Mouse (Mus musculus) limb, embryonic 10.5 days (tissue): Measurements from ENCODE around the gene Klhl9. TPM values are rescaled to one million over a fixed set of nuclear protein-coding genes. Genes with fewer than 3 reads are reported as not detected.
A peak's percentile ranks its signal among the peaks of the same experiment; 100 is the strongest.

Source experiments
- DNase-seq: peaks from one replicate; pipeline ENCODE4 v3.0.0-alpha.2; 2017; ENCODE audit warnings: low spot score
- H3K27ac ChIP-seq: fragments of 300-500 bp; sonication (generic); 2 replicates; pipeline ENCODE4 v1.5.1; 2016; ENCODE audit warnings: mild to moderate bottlenecking
- H3K27me3 ChIP-seq: fragments of 300-500 bp; sonication (generic); 2 replicates; pipeline ENCODE4 v1.6.1; 2016; ENCODE audit warnings: low read depth, mild to moderate bottlenecking; ENCODE audit not compliant: poor library complexity, severe bottlenecking
- H3K36me3 ChIP-seq: fragments of 300-500 bp; sonication (generic); 2 replicates; pipeline ENCODE4 v1.6.1; 2016; ENCODE audit warnings: mild to moderate bottlenecking, moderate library complexity
- H3K4me1 ChIP-seq: fragments of 300-500 bp; sonication (generic); 2 replicates; pipeline ENCODE4 v1.6.1; 2016
- H3K4me3 ChIP-seq: fragments of 300-500 bp; sonication (generic); 2 replicates; pipeline ENCODE4 v1.5.1; 2016; ENCODE audit warnings: mild to moderate bottlenecking, moderate library complexity
- H3K9me3 ChIP-seq: fragments of 300-500 bp; sonication (generic); replicated peaks from 2 replicates; pipeline ENCODE4 v1.6.1; 2016; ENCODE audit warnings: mild to moderate bottlenecking
- WGBS: fragments of 180-500 bp; shearing (Covaris S2); methylation state at CpG from one replicate; pipeline ENCODE4 v1.1.7; 2016; 5-methylcytosine and 5-hydroxymethylcytosine counted together
- polyA plus RNA-seq: library from polyadenylated mRNA; unstranded; fragments of >200 nt; fragmentation: Nextera tagmentation; extraction: Ambion mirVana; gene quantifications from 2 replicates; pipeline ENCODE4 v1.2.1, GENCODE M21; 2016

The Klhl9 gene
- polyA plus RNA-seq, 1 experiment from 2014 or later: 106 TPM

DNA sequence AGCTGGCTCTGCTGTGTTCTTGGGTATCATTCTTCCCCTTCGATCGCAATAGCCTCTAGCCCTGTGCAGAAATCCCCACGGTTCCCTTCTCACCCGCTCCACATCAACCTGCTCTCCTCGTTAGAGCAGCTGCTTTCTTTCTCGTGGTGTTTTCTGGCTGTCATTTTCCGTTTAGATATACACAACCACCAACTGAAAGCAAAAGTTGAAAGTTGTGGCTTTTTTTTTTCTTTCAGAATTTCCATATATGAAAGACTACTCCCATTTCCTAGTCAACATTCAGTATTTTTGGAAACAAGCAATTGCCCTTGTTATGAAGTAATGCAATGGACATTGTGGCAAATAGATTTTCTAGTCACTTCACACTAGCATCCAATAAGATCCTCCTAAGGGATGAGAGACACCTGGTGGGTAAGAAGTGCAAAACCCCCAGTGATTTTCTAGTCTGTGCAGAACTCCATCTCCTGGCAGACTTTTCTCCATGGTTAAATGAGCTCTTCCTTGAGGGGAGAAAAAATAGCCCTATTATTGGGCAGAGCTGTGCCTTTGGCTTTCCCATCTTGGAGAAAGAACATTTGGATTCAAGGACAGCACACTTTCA is 20.6 kb upstream of the Klhl9 start:
- no peaks in the 10 kb centered on the region for H3K9me3 ChIP-seq
- DNase-seq: no peak
- no peak overlapping the region for H3K27ac ChIP-seq
- peaks cover 22% of the 10 kb centered on the region for H3K4me1 ChIP-seq
- no peaks in the 10 kb centered on the region for H3K27me3 ChIP-seq
- WGBS: 87% methylated on average over 7 of the region's 7 CpGs
- no peaks in the 10 kb centered on the region for H3K36me3 ChIP-seq
- no peak overlapping the region for H3K4me3 ChIP-seq

DNA sequence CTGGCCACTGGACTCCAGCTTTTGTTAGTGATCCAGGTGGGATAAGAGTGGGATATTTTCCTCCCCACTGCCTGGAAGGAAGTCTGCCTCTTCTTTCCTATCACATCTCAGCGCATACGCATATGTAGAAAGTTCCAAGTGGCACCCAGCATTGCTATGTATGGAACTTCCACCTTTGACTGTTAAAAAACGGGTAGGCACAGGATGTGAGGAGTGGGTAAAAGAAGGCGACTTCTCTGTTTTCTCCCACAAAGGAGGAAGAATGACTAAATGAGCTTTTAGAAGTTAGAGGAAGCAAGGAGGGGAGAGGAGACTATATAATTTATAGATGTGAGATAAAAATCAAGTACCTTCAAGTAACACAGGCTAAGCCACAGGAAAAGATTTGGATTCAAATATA is 19.2 kb upstream of the Klhl9 start:
- H3K9me3 ChIP-seq: no peaks in the 10 kb centered on the region
- WGBS: 90% methylated on average over 4 of the region's 4 CpGs
- DNase-seq: no peak
- peaks cover 15% of the 10 kb centered on the region for H3K4me1 ChIP-seq
- H3K27ac ChIP-seq: no peak overlapping the region
- no peaks in the 10 kb centered on the region for H3K36me3 ChIP-seq
- no peaks in the 10 kb centered on the region for H3K27me3 ChIP-seq
- no peak overlapping the region for H3K4me3 ChIP-seq

DNA sequence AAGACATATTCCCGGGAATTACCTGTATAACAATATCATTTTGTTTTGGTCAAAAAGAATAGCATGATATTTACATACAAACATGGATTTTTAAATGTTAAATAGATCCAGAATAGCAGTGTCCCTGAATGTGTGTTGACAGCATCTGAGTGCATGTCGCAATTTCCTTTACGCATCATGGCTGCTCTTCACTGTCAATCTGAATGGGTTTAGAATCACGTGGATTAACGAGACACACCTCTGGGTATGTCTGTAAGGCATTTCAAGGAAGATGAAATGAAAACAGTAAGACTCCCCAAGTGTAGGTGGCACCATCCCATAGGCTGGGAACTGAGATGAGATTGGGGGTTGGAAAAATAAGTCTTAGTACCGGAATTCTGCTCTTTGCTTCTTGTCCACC is 16.8 kb upstream of the Klhl9 start:
- Histone ChIP-seq H3K27me3 (no peaks in the 10 kb centered on the region), H3K27ac (no peak overlapping the region), H3K36me3 (no peaks in the 10 kb centered on the region), H3K4me3 (no peak overlapping the region), H3K9me3 (no peaks in the 10 kb centered on the region), H3K4me1 (0 out of 2 replicates have a peak, but pooled peaks cover 3% of the 10 kb centered on the region)
- WGBS: 93% methylated on average over 6 of the region's 6 CpGs
- no peak for DNase-seq

DNA sequence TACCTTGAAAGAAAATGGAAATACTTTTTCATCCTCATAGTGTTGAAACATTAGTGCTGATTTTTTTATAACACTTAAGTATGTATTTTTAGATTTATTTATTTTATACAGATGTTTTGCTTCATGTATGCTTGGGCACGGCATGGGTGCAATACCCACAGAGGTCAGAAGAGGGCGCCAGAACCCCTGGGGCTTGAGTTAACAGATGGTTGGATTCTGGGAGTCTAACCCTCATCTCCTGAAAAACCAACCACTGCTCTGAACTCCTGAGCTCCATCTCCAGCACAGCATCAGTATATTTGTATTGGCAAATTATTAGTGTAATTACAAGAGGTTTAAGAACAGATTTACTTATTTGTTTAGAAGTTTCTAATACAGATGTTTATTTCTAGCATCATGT is 16.2 kb upstream of the Klhl9 start:
- peak; percentile 88 for DNase-seq
- WGBS: 1% methylated on average over 2 of the region's 2 CpGs

DNA sequence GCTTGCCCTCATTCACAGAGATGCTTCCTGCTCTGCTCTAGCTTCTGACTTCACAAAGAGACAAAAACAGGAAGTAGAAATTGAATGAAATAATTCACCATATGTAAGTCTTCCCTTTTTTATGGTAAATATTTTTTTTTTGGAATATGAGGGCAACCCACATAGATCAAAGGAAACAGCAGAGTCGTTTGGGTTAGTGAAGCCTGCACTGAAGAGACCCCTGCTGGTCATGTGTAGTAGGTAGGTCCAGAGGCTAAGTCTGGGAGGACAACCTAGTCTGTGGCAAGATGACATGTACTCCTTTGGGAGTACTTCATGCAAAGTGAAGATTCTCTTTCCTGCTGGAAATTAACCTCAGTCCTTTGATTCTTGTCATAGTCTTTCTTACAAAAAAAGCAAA is 5.1 kb upstream of the Klhl9 start:
- Histone ChIP-seq H3K27me3 (no peaks in the 10 kb centered on the region), H3K4me1 (no peaks in the 10 kb centered on the region), H3K9me3 (no peaks in the 10 kb centered on the region), H3K27ac (no peak overlapping the region), H3K36me3 (no peaks in the 10 kb centered on the region), H3K4me3 (no peak overlapping the region)
- DNase-seq: no peak
- 0% methylated on average over 1 of the region's 1 CpGs for WGBS

More for the DNA sequence above, 16.2 kb upstream of the Klhl9 start:
- H3K27me3 ChIP-seq: no peaks in the 10 kb centered on the region
- no peak overlapping the region for H3K27ac ChIP-seq
- H3K4me1 ChIP-seq: 0 out of 2 replicates have a peak, but pooled peaks cover 3% of the 10 kb centered on the region
- no peaks in the 10 kb centered on the region for H3K9me3 ChIP-seq
- no peaks in the 10 kb centered on the region for H3K36me3 ChIP-seq
- H3K4me3 ChIP-seq: no peak overlapping the region

GRCm38 (mm10) chr4:88726727-88727126 is 4.5 kb upstream of the Klhl9 start:
- Histone ChIP-seq H3K9me3 (no peaks in the 10 kb centered on the region), H3K4me3 (no peak overlapping the region), H3K27me3 (no peaks in the 10 kb centered on the region), H3K27ac (no peak overlapping the region), H3K36me3 (no peaks in the 10 kb centered on the region), H3K4me1 (no peaks in the 10 kb centered on the region)
- DNase-seq: no peak
- WGBS: 92% methylated on average over 6 of the region's 6 CpGs

DNA sequence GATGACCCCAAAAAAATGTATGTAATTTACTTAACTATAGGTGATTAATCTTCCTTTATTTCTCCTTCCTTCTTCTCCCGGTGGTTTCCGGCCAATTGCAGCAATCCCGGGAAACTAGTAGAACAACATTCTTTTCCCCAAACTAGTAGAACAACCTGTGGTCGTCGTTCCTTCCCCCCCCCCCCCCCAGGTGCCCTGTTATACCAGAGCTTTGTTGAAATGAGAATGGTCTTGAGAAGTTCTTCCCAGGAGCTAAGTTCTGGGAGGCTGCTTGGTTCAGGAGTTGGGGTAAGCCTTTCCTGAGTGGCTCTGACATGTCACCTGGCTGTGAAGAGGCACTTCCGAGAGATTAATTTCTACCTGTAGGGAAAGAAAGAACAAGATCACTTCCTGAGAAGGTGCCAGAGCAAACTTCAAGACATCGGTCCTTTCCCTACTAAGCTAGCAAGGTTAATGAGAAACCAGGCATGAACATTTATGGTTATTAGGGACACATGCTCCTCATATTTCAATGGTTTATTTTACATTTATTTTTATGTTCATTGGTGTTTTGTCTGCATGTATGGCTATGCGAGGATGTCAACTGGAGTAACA is 1.3 kb upstream of the Klhl9 start:
- Histone ChIP-seq H3K4me1 (peaks cover 29% of the 10 kb centered on the region), H3K27me3 (no peaks in the 10 kb centered on the region), H3K9me3 (no peaks in the 10 kb centered on the region), H3K4me3 (no peak overlapping the region), H3K27ac (no peak overlapping the region), H3K36me3 (peaks cover 23% of the 10 kb centered on the region)
- no peak for DNase-seq
- WGBS: 58% methylated on average over 8 of the region's 8 CpGs

GRCm38 (mm10) chr4:88718715-88719114 is 3.5 kb downstream of the Klhl9 start:
- no peak for DNase-seq
- H3K36me3 ChIP-seq: peaks cover 72% of the 10 kb centered on the region
- no peak overlapping the region for H3K27ac ChIP-seq
- no peaks in the 10 kb centered on the region for H3K9me3 ChIP-seq
- H3K4me3 ChIP-seq: peak overlapping the region; percentile 75
- no peaks in the 10 kb centered on the region for H3K27me3 ChIP-seq
- peaks cover 33% of the 10 kb centered on the region for H3K4me1 ChIP-seq
- WGBS: 70% methylated on average over 1 of the region's 1 CpGs

DNA sequence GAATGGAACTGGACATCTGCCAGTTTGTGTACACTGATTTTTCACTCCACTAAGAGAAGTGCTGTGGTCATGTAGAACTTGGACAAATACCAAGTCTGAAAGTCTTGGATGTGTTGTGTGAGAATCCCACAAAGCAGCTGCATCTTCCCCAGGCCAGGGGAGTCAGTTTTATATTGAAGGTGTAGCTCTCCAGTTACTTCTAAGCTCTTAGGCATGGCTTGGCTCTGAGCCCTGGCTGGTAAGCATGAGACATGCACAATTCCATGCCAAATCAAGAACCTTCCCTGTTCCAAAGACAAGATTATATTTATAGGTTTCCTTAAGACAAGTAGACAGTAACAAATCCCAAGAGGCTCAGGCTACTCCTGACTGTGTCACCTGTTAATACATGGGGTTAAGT is 7.2 kb downstream of the Klhl9 start:
- H3K9me3 ChIP-seq: no peaks in the 10 kb centered on the region
- DNase-seq: no peak
- peaks cover 18% of the 10 kb centered on the region for H3K4me1 ChIP-seq
- H3K27ac ChIP-seq: no peak overlapping the region
- no peaks in the 10 kb centered on the region for H3K27me3 ChIP-seq
- H3K4me3 ChIP-seq: no peak overlapping the region
- peaks cover 70% of the 10 kb centered on the region for H3K36me3 ChIP-seq

GRCm38 (mm10) chr4:88714281-88714680 is 8.0 kb downstream of the Klhl9 start:
- H3K4me1 ChIP-seq: peaks cover 10% of the 10 kb centered on the region; the same call in 1 of the 2 replicates
- H3K27me3 ChIP-seq: no peaks in the 10 kb centered on the region
- no peak for DNase-seq
- H3K9me3 ChIP-seq: no peaks in the 10 kb centered on the region
- H3K36me3 ChIP-seq: peaks cover 63% of the 10 kb centered on the region
- 97% methylated on average over 1 of the region's 1 CpGs for WGBS
- H3K4me3 ChIP-seq: no peak overlapping the region
- no peak overlapping the region for H3K27ac ChIP-seq

GRCm38 (mm10) chr4:88707128-88707826 is 15.0 kb downstream of the Klhl9 start:
- Histone ChIP-seq H3K4me1 (no peaks in the 10 kb centered on the region), H3K27me3 (no peaks in the 10 kb centered on the region), H3K27ac (no peak overlapping the region), H3K9me3 (no peaks in the 10 kb centered on the region), H3K36me3 (0 out of 2 replicates have a peak, but pooled peaks cover 5% of the 10 kb centered on the region), H3K4me3 (no peak overlapping the region)
- WGBS: 86% methylated on average over 1 of the region's 1 CpGs
- DNase-seq: no peak

- DNase-seq: no peak
- Histone ChIP-seq H3K9me3 (no peaks in the 10 kb centered on the region), H3K4me1 (no peaks in the 10 kb centered on the region), H3K27me3 (no peaks in the 10 kb centered on the region), H3K27ac (no peak overlapping the region), H3K4me3 (no peak overlapping the region), H3K36me3 (0 out of 2 replicates have a peak, but pooled peaks cover 3% of the 10 kb centered on the region)
- WGBS: 39% methylated on average over 3 of the region's 3 CpGs
These were observed 16.3 kb downstream of the Klhl9 start for GRCm38 (mm10) chr4:88705924-88706323.

- Histone ChIP-seq H3K9me3 (no peaks in the 10 kb centered on the region), H3K27me3 (no peaks in the 10 kb centered on the region), H3K4me1 (peaks cover 3% of the 10 kb centered on the region), H3K4me3 (no peak overlapping the region), H3K27ac (no peak overlapping the region), H3K36me3 (no peaks in the 10 kb centered on the region)
- DNase-seq: no peak
- WGBS: 87% methylated on average over 1 of the region's 1 CpGs
These were observed 23.0 kb downstream of the Klhl9 start for GRCm38 (mm10) chr4:88699301-88699700.
